Mouse (Mus musculus) cerebellum, adult 2 months (tissue): Measurements from ENCODE around the gene Arhgef33.

Source experiments
- CTCF ChIP-seq: fragments of 200-500 bp; IDR thresholded peaks from 2 replicates; pipeline ENCODE4 v1.5.1; 2011; ENCODE audit warnings: low read depth, mild to moderate bottlenecking, control low read depth, low read length, moderate library complexity, borderline replicate concordance; ENCODE audit not compliant: insufficient read depth
- POLR2A ChIP-seq: fragments of 200-500 bp; IDR thresholded peaks from 2 replicates; pipeline ENCODE4 v1.6.1; 2011; ENCODE audit warnings: low read length, control low read depth, borderline replicate concordance; ENCODE audit not compliant: insufficient read depth

DNA sequence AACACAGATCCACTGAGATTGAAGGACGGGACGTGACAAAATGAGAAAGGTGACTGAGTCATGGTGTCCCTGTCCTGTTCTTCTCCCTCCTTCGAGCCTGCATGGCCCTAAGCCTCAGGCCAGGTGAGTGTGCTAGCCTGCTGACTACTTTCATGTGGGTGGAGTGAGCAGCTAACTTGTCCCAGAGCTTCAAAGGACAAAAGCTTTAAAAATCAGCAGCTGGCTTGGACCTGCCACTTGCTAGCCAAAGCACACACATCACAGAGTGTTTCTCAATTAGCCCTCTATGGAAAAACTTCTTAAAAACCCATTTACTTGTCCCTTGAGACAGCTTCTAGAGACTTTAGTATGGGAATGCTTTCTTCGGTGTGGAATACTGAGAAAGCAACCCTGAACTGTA is 5.2 kb downstream of the Arhgef33 start:
- no peak for TF ChIP-seq CTCF
- no peak for TF ChIP-seq POLR2A
